ENCODE assay signal across 31 mouse cellular contexts in genomic region chr6:37409829-37410228, GRCm38 (mm10). TPM values are rescaled to one million over a fixed set of nuclear protein-coding genes. Genes with fewer than 3 reads are reported as not detected.
DNase-seq lines count a peak whose midpoint lies in the region; ATAC-seq lines count a peak whose summit lies in the region.
"Had no signal": no experiment of that assay in that cellular context is flagged by ENCODE, and none has a peak within 500 bp of the region (broad histone marks: within the 10 kb centered on the region; RNA-seq: fewer than 3 reads in every experiment).

No protein-coding gene starts in this region.

- no peak for ATAC-seq in heart, embryonic 15.5 days (replicated peaks; ENCODE audit: insufficient number of reproducible peaks, insufficient read depth, low FRiP score, low read depth)
- peak; percentile 84 for ATAC-seq in common myeloid progenitor, adult 5-6 weeks (replicated peaks; ENCODE audit: low read depth, poor library complexity, severe bottlenecking)
- ATAC-seq in liver, embryonic 13.5 days (ENCODE audit: low read depth), result peak; percentile 74
- ATAC-seq in megakaryocyte progenitor cell, adult 5-6 weeks (replicated peaks; ENCODE audit: poor library complexity), result peak; percentile 87
- no peak for ATAC-seq in midbrain, embryonic 11.5 days (ENCODE audit: low FRiP score)
- ATAC-seq: activated CD4-positive, CD25-positive, alpha-beta regulatory T cell, adult 4 months; forebrain, embryonic 14.5 days; inflammation-experienced regulatory T-cells, adult 6 months; midbrain, embryonic 16.5 days had no signal

- no peaks in the 10 kb centered on the region for H3K36me3 ChIP-seq in heart, embryonic 15.5 days
- no peaks in the 10 kb centered on the region for H3K36me3 ChIP-seq in liver, embryonic 13.5 days
- H3K36me3 ChIP-seq in midbrain, embryonic 11.5 days (ENCODE audit: control insufficient read depth, insufficient read depth, low read length), result no peaks in the 10 kb centered on the region
- H3K36me3 ChIP-seq: hindbrain, embryonic 10.5 days; hindbrain, embryonic 15.5 days had no signal

- peaks cover 72% of the 10 kb centered on the region for H3K4me1 ChIP-seq in heart, embryonic 15.5 days (replicated peaks)
- peaks cover 20% of the 10 kb centered on the region for H3K4me1 ChIP-seq in liver, embryonic 13.5 days (replicated peaks)
- H3K4me1 ChIP-seq in midbrain, embryonic 11.5 days (ENCODE audit: control insufficient read depth, insufficient read depth, low read length), result no peaks in the 10 kb centered on the region
- H3K4me1 ChIP-seq: hindbrain, embryonic 15.5 days had no signal

- WGBS in heart, embryonic 15.5 days, result 52% methylated on average over 2 of the region's 2 CpGs
- WGBS in liver, embryonic 13.5 days (ENCODE audit: insufficient replicate concordance), result 32% methylated on average over 2 of the region's 2 CpGs
- 87% methylated on average over 2 of the region's 2 CpGs for WGBS in midbrain, embryonic 11.5 days

- no peak overlapping the region for H3K9ac ChIP-seq in heart, embryonic 15.5 days
- no peak overlapping the region for H3K9ac ChIP-seq in liver, embryonic 13.5 days
- H3K9ac ChIP-seq in midbrain, embryonic 11.5 days (ENCODE audit: low read length), result no peak overlapping the region
- H3K9ac ChIP-seq: embryonic facial prominence, embryonic 12.5 days; hindbrain, embryonic 15.5 days; limb, embryonic 12.5 days had no signal

- no peak for DNase-seq in heart, postnatal 14 days
- DNase-seq in liver, embryonic 13.5 days, result no peak
- no peak for DNase-seq in left cerebral cortex, postnatal 36 days (ENCODE audit: low spot score in 2 of 2)
- no peak for DNase-seq in midbrain, embryonic 11.5 days (ENCODE audit: low spot score, missing footprints)
- DNase-seq: adrenal gland, adult 2 months; adrenal gland, postnatal 36 days; B cell, adult 2 months; cerebellum, adult 8-10 months; cerebellum, postnatal 25 days; embryo, embryonic 11 days; gastrocnemius, postnatal 14 days; kidney, adult 18-20 months; layer of hippocampus, adult 9-11 months; lung, adult 18-20 months; lung, postnatal 4 days; right cerebral cortex, adult 18-20 months; spleen, adult 18-20 months; thymus, adult 18-20 months; thymus, postnatal 25 days had no signal

- no peak overlapping the region for H3K4me2 ChIP-seq in heart, embryonic 15.5 days
- H3K4me2 ChIP-seq in liver, embryonic 13.5 days, result no peak overlapping the region
- no peak overlapping the region for H3K4me2 ChIP-seq in midbrain, embryonic 11.5 days
- H3K4me2 ChIP-seq: embryonic facial prominence, embryonic 12.5 days; hindbrain, embryonic 15.5 days; limb, embryonic 12.5 days had no signal

- intact Hi-C loops in heart, postnatal 14 days (cut with DNase I), result loop anchor here (5.0 kb wide), 1 partner anchor 32 kb away; the partner anchor contains the start of gene Creb3l2
- intact Hi-C loops in left cerebral cortex, postnatal 36 days (cut with DNase I), result no loop called here

- no peak overlapping the region for H3K4me3 ChIP-seq in heart, embryonic 15.5 days
- no peak overlapping the region for H3K4me3 ChIP-seq in liver, embryonic 13.5 days (replicated peaks)
- no peak overlapping the region for H3K4me3 ChIP-seq in midbrain, embryonic 11.5 days (ENCODE audit: low read depth, low read length)
- H3K4me3 ChIP-seq: embryonic facial prominence, embryonic 12.5 days; hindbrain, embryonic 10.5 days; hindbrain, embryonic 15.5 days; limb, embryonic 12.5 days had no signal

- H3K27me3 ChIP-seq in heart, embryonic 15.5 days, result no peaks in the 10 kb centered on the region
- H3K27me3 ChIP-seq in liver, embryonic 13.5 days, result no peaks in the 10 kb centered on the region
- H3K27me3 ChIP-seq in midbrain, embryonic 11.5 days (ENCODE audit: control insufficient read depth, insufficient read depth, low read length), result no peaks in the 10 kb centered on the region
- H3K27me3 ChIP-seq: embryonic facial prominence, embryonic 12.5 days; hindbrain, embryonic 15.5 days; limb, embryonic 12.5 days had no signal

- H3K9me3 ChIP-seq in heart, embryonic 15.5 days (replicated peaks), result no peaks in the 10 kb centered on the region
- no peaks in the 10 kb centered on the region for H3K9me3 ChIP-seq in liver, embryonic 13.5 days (replicated peaks)
- H3K9me3 ChIP-seq in midbrain, embryonic 11.5 days (ENCODE audit: control insufficient read depth, low read length), result no peaks in the 10 kb centered on the region
- H3K9me3 ChIP-seq: embryonic facial prominence, embryonic 12.5 days; hindbrain, embryonic 10.5 days; hindbrain, embryonic 15.5 days; limb, embryonic 12.5 days had no signal

- 0 out of 2 replicates have a peak overlapping the region, but pooled peaks have one; percentile 2 for H3K27ac ChIP-seq in heart, embryonic 15.5 days
- no peak overlapping the region for H3K27ac ChIP-seq in liver, embryonic 13.5 days
- H3K27ac ChIP-seq in midbrain, embryonic 11.5 days (ENCODE audit: low read depth, low read length), result no peak overlapping the region
- H3K27ac ChIP-seq: embryonic facial prominence, embryonic 12.5 days; hindbrain, embryonic 10.5 days; hindbrain, embryonic 15.5 days; limb, embryonic 12.5 days; stomach, postnatal 0 days had no signal

RNA-seq across cellular contexts. Expression of gene Creb3l2, which starts 32.1 kb away (rescaled TPM):
- polyA plus RNA-seq in heart, embryonic 15.5 days (2015; fragmentation: Nextera tagmentation; extraction: Ambion mirVana), result 26.7 and 33.6 TPM in 2 replicates
- total RNA-seq in heart, postnatal 14 days (2021), result 10 to 100 TPM; 27.4 to 29.5 TPM
- total RNA-seq in common myeloid progenitor, adult 5-6 weeks (2017), result 4.3 and 4.7 TPM in 2 replicates
- 2.7 TPM in 2 replicates for polyA plus RNA-seq in liver, embryonic 13.5 days (2015; fragmentation: Nextera tagmentation; extraction: Ambion mirVana)
- total RNA-seq in megakaryocyte progenitor cell, adult 5-6 weeks (2015), result 9.3 and 11.2 TPM in 2 replicates
- 2.2 and 2.9 TPM in 2 replicates for total RNA-seq in megakaryocyte progenitor cell, adult 5-6 weeks (2017)
- 1 to 10 TPM; 6.1 to 8.1 TPM for total RNA-seq in left cerebral cortex, postnatal 36 days (2021)
- polyA plus RNA-seq in midbrain, embryonic 11.5 days (2014; fragmentation: Nextera tagmentation; extraction: Ambion mirVana), result 4.9 and 5.5 TPM in 2 replicates

Comparison
In these comparisons a context has a peak if more than half of its experiments do, and no peak if none do; other contexts are left out.
1. ATAC-seq: peak in common myeloid progenitor, adult 5-6 weeks (single experiment), liver, embryonic 13.5 days (single experiment) and megakaryocyte progenitor cell, adult 5-6 weeks (single experiment); none in heart, embryonic 15.5 days (single experiment) and midbrain, embryonic 11.5 days (single experiment).